Mouse (Mus musculus): ENCODE results near the gene Slc6a16. TPM values are rescaled to one million over a fixed set of nuclear protein-coding genes. Genes with fewer than 3 reads are reported as not detected.

Gene Slc6a16
- polyA plus RNA-seq, 1 experiment from 2014 or later = 0.20 TPM

- Histone ChIP-seq H3K27me3 (peaks cover 15% of the 10 kb centered on the region; the same call in 1 of the 2 replicates), H3K4me3 (replicated peaks) (no peak overlapping the region), H3K4me1 (no peaks in the 10 kb centered on the region; the same call in 1 of the 2 replicates), H3K4me2 (no peak overlapping the region), H3K9me3 (no peaks in the 10 kb centered on the region), H3K36me3 (replicated peaks) (no peaks in the 10 kb centered on the region), H3K9ac (no peak overlapping the region), H3K27ac (no peak overlapping the region)
- ATAC-seq (ENCODE audit: low FRiP score) = no peak
- 68% methylated on average over 3 of the region's 3 CpGs for WGBS
Observed at GRCm38 (mm10) chr7:45264348-45264747, 23.5 kb downstream of the Slc6a16 start.

- WGBS = 63% methylated on average over 1 of the region's 1 CpGs
- Histone ChIP-seq H3K4me1 (no peaks in the 10 kb centered on the region; the same call in 1 of the 2 replicates), H3K9me3 (no peaks in the 10 kb centered on the region), H3K27me3 (peaks cover 8% of the 10 kb centered on the region; the same call in 1 of the 2 replicates), H3K4me2 (no peak overlapping the region), H3K4me3 (replicated peaks) (no peak overlapping the region), H3K9ac (no peak overlapping the region), H3K27ac (no peak overlapping the region), H3K36me3 (replicated peaks) (no peaks in the 10 kb centered on the region)
- ATAC-seq (ENCODE audit: low FRiP score) = no peak
Observed at GRCm38 (mm10) chr7:45265518-45265917, 24.6 kb downstream of the Slc6a16 start.

DNA sequence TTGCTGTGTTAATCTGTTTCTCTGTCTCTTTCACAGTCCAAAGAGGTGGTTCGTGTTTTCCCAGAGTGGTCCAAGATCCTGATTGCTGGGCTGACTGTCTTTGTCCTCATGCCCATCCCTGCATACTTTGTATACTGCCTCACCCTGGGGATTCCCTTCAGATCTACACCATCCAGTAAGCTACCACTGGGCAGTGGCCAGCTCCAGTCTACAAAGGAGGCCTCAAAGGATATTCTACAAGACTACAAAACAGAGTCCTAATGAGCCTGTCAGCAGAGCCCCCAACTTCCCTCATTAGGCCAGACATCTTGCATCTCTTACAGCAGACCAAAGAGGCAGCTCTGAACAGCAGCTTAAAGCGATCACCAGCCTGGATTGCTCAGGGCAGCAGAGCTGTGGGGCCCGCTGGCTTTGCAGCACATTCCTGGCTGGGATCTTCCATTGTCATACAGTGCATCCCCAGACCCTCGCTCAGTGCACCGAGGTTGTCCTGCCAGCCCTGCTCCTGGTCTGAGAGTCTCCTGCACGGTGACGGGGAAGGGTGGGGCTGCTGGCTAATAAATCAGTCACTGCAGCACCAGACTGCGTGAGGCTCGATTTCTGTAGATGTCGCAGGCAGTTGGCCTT, 32.0 kb downstream of the Slc6a16 start:
- Histone ChIP-seq H3K4me3 (replicated peaks) (no peak overlapping the region), H3K9ac (no peak overlapping the region), H3K27me3 (peaks cover 6% of the 10 kb centered on the region; the same call in 1 of the 2 replicates), H3K27ac (peak overlapping the region; percentile 16), H3K36me3 (replicated peaks) (no peaks in the 10 kb centered on the region), H3K4me2 (no peak overlapping the region), H3K4me1 (peaks cover 11% of the 10 kb centered on the region), H3K9me3 (0 out of 2 replicates have a peak, but pooled peaks cover 3% of the 10 kb centered on the region)
- WGBS = 41% methylated on average over 10 of the region's 10 CpGs
- ATAC-seq (ENCODE audit: low FRiP score) = peak; percentile 23; the same call in 1 of the 2 replicates

- H3K36me3 ChIP-seq (replicated peaks) = no peaks in the 10 kb centered on the region
- peaks cover 11% of the 10 kb centered on the region for H3K4me1 ChIP-seq
- H3K9me3 ChIP-seq = 0 out of 2 replicates have a peak, but pooled peaks cover 3% of the 10 kb centered on the region
- H3K9ac ChIP-seq = no peak overlapping the region
- H3K27ac ChIP-seq = peak overlapping the region; percentile 16; the same call in 1 of the 2 replicates
- H3K27me3 ChIP-seq = peaks cover 6% of the 10 kb centered on the region; the same call in 1 of the 2 replicates
- no peak for ATAC-seq (ENCODE audit: low FRiP score)
- 89% methylated on average over 8 of the region's 8 CpGs for WGBS
- no peak overlapping the region for H3K4me3 ChIP-seq (replicated peaks)
- H3K4me2 ChIP-seq = no peak overlapping the region
Observed at GRCm38 (mm10) chr7:45273672-45274071, 32.8 kb downstream of the Slc6a16 start.

GRCm38 (mm10) chr7:45277136-45277760, 36.4 kb downstream of the Slc6a16 start, which contains the start of gene Slc6a21:
Gene Slc6a21, plus strand, starts transcription at chr7:45277513.
- ATAC-seq (ENCODE audit: low FRiP score) = no peak
- Histone ChIP-seq H3K9ac (peak within 1 kb of the TSS; percentile 17; the same call in 1 of the 2 replicates), H3K4me2 (peak within 1 kb of the TSS; percentile 54), H3K9me3 (no peaks in the 10 kb centered on the region), H3K4me1 (peaks cover 11% of the 10 kb centered on the region), H3K4me3 (replicated peaks) (peak within 1 kb of the TSS; percentile 33), H3K27ac (no peak within 1 kb of the TSS), H3K36me3 (replicated peaks) (no peaks in the 10 kb centered on the region), H3K27me3 (peaks cover 14% of the 10 kb centered on the region)
- WGBS = 6% methylated on average over 44 of the region's 44 CpGs

DNA sequence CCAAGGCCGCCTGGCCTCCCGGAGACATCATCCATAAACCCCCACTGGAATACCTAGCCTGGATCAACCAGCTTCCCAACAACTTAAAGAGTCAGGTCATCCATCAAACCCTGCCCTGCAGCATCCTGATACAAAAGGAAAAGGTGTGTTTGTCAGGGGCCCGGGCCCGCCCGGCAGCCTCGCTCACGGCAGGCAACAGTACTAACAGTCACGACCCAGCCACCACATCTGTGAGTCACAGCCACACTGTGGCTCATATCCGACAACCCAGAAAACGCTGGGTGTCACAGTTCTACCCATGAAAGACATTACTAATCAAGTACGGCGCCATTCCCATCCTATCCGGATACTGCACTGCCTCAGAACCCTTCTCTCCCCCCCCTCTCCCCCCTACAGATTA, 45.6 kb downstream of the Slc6a16 start:
- Histone ChIP-seq H3K4me2 (no peak overlapping the region), H3K4me1 (no peaks in the 10 kb centered on the region), H3K9ac (no peak overlapping the region), H3K36me3 (replicated peaks) (no peaks in the 10 kb centered on the region), H3K27me3 (peaks cover 6% of the 10 kb centered on the region; the same call in 1 of the 2 replicates), H3K27ac (no peak overlapping the region), H3K9me3 (no peaks in the 10 kb centered on the region), H3K4me3 (replicated peaks) (no peak overlapping the region)
- 89% methylated on average over 13 of the region's 13 CpGs for WGBS
- no peak for ATAC-seq (ENCODE audit: low FRiP score)

- no peaks in the 10 kb centered on the region for H3K36me3 ChIP-seq (replicated peaks)
- H3K27me3 ChIP-seq = peaks cover 19% of the 10 kb centered on the region; the same call in 1 of the 2 replicates
- H3K9me3 ChIP-seq = no peaks in the 10 kb centered on the region
- H3K4me2 ChIP-seq = no peak overlapping the region
- H3K9ac ChIP-seq = no peak overlapping the region
- 79% methylated on average over 1 of the region's 1 CpGs for WGBS
- ATAC-seq (ENCODE audit: low FRiP score) = no peak
- H3K27ac ChIP-seq = no peak overlapping the region
- no peak overlapping the region for H3K4me3 ChIP-seq (replicated peaks)
- H3K4me1 ChIP-seq = no peaks in the 10 kb centered on the region
Observed at GRCm38 (mm10) chr7:45296626-45297025, 55.7 kb downstream of the Slc6a16 start.

DNA sequence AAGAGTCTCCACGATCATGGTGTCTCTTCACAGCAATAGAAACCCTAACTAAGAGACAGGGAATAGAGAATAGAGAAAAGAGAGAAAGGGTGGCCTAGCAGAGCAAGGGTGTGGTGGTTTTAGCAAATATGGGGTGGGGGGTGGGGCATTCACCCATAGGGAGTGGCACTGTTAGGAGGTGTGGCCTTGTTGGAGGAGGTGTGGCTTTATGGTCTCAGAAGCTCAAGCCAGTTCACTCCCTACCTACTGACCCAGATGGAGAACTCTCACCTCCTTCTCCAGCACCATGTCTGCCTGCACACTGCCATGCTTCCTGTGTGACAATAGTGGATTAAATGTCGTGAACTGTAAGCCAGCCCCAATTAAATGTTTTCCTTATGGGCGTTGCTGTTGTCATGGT, 56.7 kb downstream of the Slc6a16 start:
- Histone ChIP-seq H3K4me2 (no peak overlapping the region), H3K4me3 (replicated peaks) (no peak overlapping the region), H3K4me1 (0 out of 2 replicates have a peak, but pooled peaks cover under 1% of the 10 kb centered on the region), H3K36me3 (replicated peaks) (no peaks in the 10 kb centered on the region), H3K27me3 (peaks cover 20% of the 10 kb centered on the region), H3K9me3 (no peaks in the 10 kb centered on the region), H3K9ac (no peak overlapping the region), H3K27ac (no peak overlapping the region)
- no peak for ATAC-seq (ENCODE audit: low FRiP score)
- 64% methylated on average over 3 of the region's 3 CpGs for WGBS

GRCm38 (mm10) chr7:45299752-45300151, 58.9 kb downstream of the Slc6a16 start:
- no peak overlapping the region for H3K27ac ChIP-seq
- H3K4me2 ChIP-seq = no peak overlapping the region
- H3K27me3 ChIP-seq = peaks cover 24% of the 10 kb centered on the region
- 16% methylated on average over 5 of the region's 5 CpGs for WGBS
- H3K9me3 ChIP-seq = no peaks in the 10 kb centered on the region
- H3K4me1 ChIP-seq = peaks cover 7% of the 10 kb centered on the region
- H3K9ac ChIP-seq = no peak overlapping the region
- no peaks in the 10 kb centered on the region for H3K36me3 ChIP-seq (replicated peaks)
- ATAC-seq (ENCODE audit: low FRiP score) = peak; percentile 83
- no peak overlapping the region for H3K4me3 ChIP-seq (replicated peaks)

GRCm38 (mm10) chr7:45300270-45300669, 59.4 kb downstream of the Slc6a16 start:
- peaks cover 25% of the 10 kb centered on the region for H3K27me3 ChIP-seq
- WGBS = 15% methylated on average over 6 of the region's 6 CpGs
- no peak overlapping the region for H3K27ac ChIP-seq
- ATAC-seq (ENCODE audit: low FRiP score) = 0 out of 2 replicates have a peak, but pooled peaks have one; percentile 30
- H3K4me2 ChIP-seq = no peak overlapping the region
- peaks cover 12% of the 10 kb centered on the region for H3K4me1 ChIP-seq
- no peaks in the 10 kb centered on the region for H3K9me3 ChIP-seq
- H3K4me3 ChIP-seq (replicated peaks) = no peak overlapping the region
- H3K9ac ChIP-seq = no peak overlapping the region
- H3K36me3 ChIP-seq (replicated peaks) = no peaks in the 10 kb centered on the region

GRCm38 (mm10) chr7:45302626-45303025, 61.7 kb downstream of the Slc6a16 start:
- 78% methylated on average over 8 of the region's 8 CpGs for WGBS
- Histone ChIP-seq H3K9ac (no peak overlapping the region), H3K4me2 (no peak overlapping the region), H3K27me3 (peaks cover 24% of the 10 kb centered on the region), H3K4me1 (peaks cover 14% of the 10 kb centered on the region), H3K4me3 (replicated peaks) (no peak overlapping the region), H3K9me3 (no peaks in the 10 kb centered on the region), H3K27ac (no peak overlapping the region), H3K36me3 (replicated peaks) (no peaks in the 10 kb centered on the region)
- ATAC-seq (ENCODE audit: low FRiP score) = no peak

- Histone ChIP-seq H3K9ac (peak overlapping the region; percentile 38), H3K36me3 (replicated peaks) (no peaks in the 10 kb centered on the region), H3K4me3 (replicated peaks) (peak overlapping the region; percentile 26), H3K27ac (no peak overlapping the region), H3K27me3 (peaks cover 24% of the 10 kb centered on the region), H3K4me2 (peak overlapping the region; percentile 53), H3K9me3 (no peaks in the 10 kb centered on the region), H3K4me1 (peaks cover 24% of the 10 kb centered on the region)
- no peak for ATAC-seq (ENCODE audit: low FRiP score)
- WGBS = 11% methylated on average over 11 of the region's 13 CpGs
Observed at GRCm38 (mm10) chr7:45304869-45305268, 64.0 kb downstream of the Slc6a16 start.

Measured in forebrain, embryonic 12.5 days (tissue).